Mouse (Mus musculus) midbrain, embryonic 13.5 days (tissue): ENCODE data around the gene Olfr655. TPM values are rescaled to one million over a fixed set of nuclear protein-coding genes. Genes with fewer than 3 reads are reported as not detected.
A peak's percentile ranks its signal among the peaks of the same experiment; 100 is the strongest.

Experiments used
- ATAC-seq: fragments of 200-750 bp; cut with Nextera tagmentation; 2 replicates; pipeline ENCODE4 v1.8.0; 2017; ENCODE audit warnings: mild to moderate bottlenecking, moderate TSS enrichment, moderate library complexity
- H3K27ac ChIP-seq: fragments of 300-500 bp; sonication (generic); 2 replicates; pipeline ENCODE4 v1.5.1; 2015; ENCODE audit warnings: inconsistent platforms, mild to moderate bottlenecking, moderate library complexity
- H3K27me3 ChIP-seq: fragments of 300-500 bp; sonication (generic); 2 replicates; pipeline ENCODE4 v1.6.1; 2015; ENCODE audit warnings: mild to moderate bottlenecking, inconsistent platforms
- H3K36me3 ChIP-seq: fragments of 300-500 bp; sonication (generic); 2 replicates; pipeline ENCODE4 v1.6.1; 2015; ENCODE audit warnings: mild to moderate bottlenecking, inconsistent platforms
- H3K4me1 ChIP-seq: fragments of 300-500 bp; sonication (generic); replicated peaks from 2 replicates; pipeline ENCODE4 v1.6.1; 2015; ENCODE audit warnings: inconsistent platforms
- H3K4me2 ChIP-seq: fragments of 300-500 bp; sonication (generic); replicated peaks from 2 replicates; pipeline ENCODE4 v1.6.1; 2015; ENCODE audit warnings: moderate library complexity, mild to moderate bottlenecking, inconsistent platforms
- H3K4me3 ChIP-seq: fragments of 300-500 bp; sonication (generic); replicated peaks from 2 replicates; pipeline ENCODE4 v1.5.1; 2015; ENCODE audit warnings: mild to moderate bottlenecking, inconsistent platforms
- H3K9ac ChIP-seq: fragments of 300-500 bp; sonication (generic); replicated peaks from 2 replicates; pipeline ENCODE4 v1.6.1; 2015; ENCODE audit warnings: mild to moderate bottlenecking, inconsistent platforms
- H3K9me3 ChIP-seq: fragments of 300-500 bp; sonication (generic); 2 replicates; pipeline ENCODE4 v1.6.1; 2016; ENCODE audit warnings: mild to moderate bottlenecking, inconsistent platforms
- WGBS: fragments of 180-500 bp; shearing (Covaris S2); methylation state at CpG from one replicate; pipeline ENCODE4 v1.1.7; 2015; 5-methylcytosine and 5-hydroxymethylcytosine counted together
- polyA plus RNA-seq: library from polyadenylated mRNA; unstranded; fragments of >200 nt; fragmentation: Nextera tagmentation; extraction: Ambion mirVana; gene quantifications from 2 replicates; pipeline ENCODE4 v1.2.1, GENCODE M21; 2015

Olfr655 gene
- polyA plus RNA-seq: not detected in 2 replicates

- WGBS: 95% methylated on average over 2 of the region's 2 CpGs
- Histone ChIP-seq H3K4me2 (no peak within 1 kb of the TSS), H3K4me3 (no peak within 1 kb of the TSS), H3K36me3 (no peaks in the 10 kb centered on the region), H3K27me3 (no peaks in the 10 kb centered on the region), H3K9ac (no peak within 1 kb of the TSS), H3K27ac (no peak within 1 kb of the TSS), H3K9me3 (no peaks in the 10 kb centered on the region), H3K4me1 (no peaks in the 10 kb centered on the region)
- no peak for ATAC-seq
These were observed at the start of gene Olfr655 for GRCm38 (mm10) chr7:104601679-104602078. Gene Olfr655, minus strand, starts transcription at chr7:104601779.

GRCm38 (mm10) chr7:104646841-104647482, 45.4 kb upstream of the Olfr655 start, which contains the start of gene Olfr658:
Gene Olfr658, minus strand, starts transcription at chr7:104647305.
- peak; percentile 96 for ATAC-seq
- H3K9me3 ChIP-seq: no peaks in the 10 kb centered on the region
- H3K27ac ChIP-seq: no peak within 1 kb of the TSS
- H3K4me3 ChIP-seq: peak within 1 kb of the TSS; percentile 34
- peak within 1 kb of the TSS; percentile 49 for H3K4me2 ChIP-seq
- H3K9ac ChIP-seq: no peak within 1 kb of the TSS
- no peaks in the 10 kb centered on the region for H3K27me3 ChIP-seq
- no peaks in the 10 kb centered on the region for H3K4me1 ChIP-seq
- H3K36me3 ChIP-seq: no peaks in the 10 kb centered on the region
- WGBS: 19% methylated on average over 22 of the region's 22 CpGs

- Histone ChIP-seq H3K9ac (no peak within 1 kb of the TSS), H3K4me3 (no peak within 1 kb of the TSS), H3K36me3 (no peaks in the 10 kb centered on the region), H3K27me3 (no peaks in the 10 kb centered on the region), H3K4me2 (no peak within 1 kb of the TSS), H3K27ac (no peak within 1 kb of the TSS), H3K4me1 (no peaks in the 10 kb centered on the region), H3K9me3 (no peaks in the 10 kb centered on the region)
- ATAC-seq: no peak
These were observed 22.9 kb upstream of the Olfr655 start, which contains the start of gene Olfr657 for GRCm38 (mm10) chr7:104624494-104624893. Gene Olfr657, plus strand, starts transcription at chr7:104624794.

- H3K27ac ChIP-seq: no peak within 1 kb of the TSS
- H3K4me1 ChIP-seq: no peaks in the 10 kb centered on the region
- 63% methylated on average over 4 of the region's 4 CpGs for WGBS
- H3K36me3 ChIP-seq: no peaks in the 10 kb centered on the region
- H3K9ac ChIP-seq: no peak within 1 kb of the TSS
- no peak within 1 kb of the TSS for H3K4me3 ChIP-seq
- ATAC-seq: no peak
- H3K27me3 ChIP-seq: no peaks in the 10 kb centered on the region
- no peak within 1 kb of the TSS for H3K4me2 ChIP-seq
- H3K9me3 ChIP-seq: no peaks in the 10 kb centered on the region
These were observed 12.1 kb upstream of the Olfr655 start, which contains the start of gene Olfr656 for GRCm38 (mm10) chr7:104613655-104614054. Gene Olfr656, plus strand, starts transcription at chr7:104613955.

GRCm38 (mm10) chr7:104604727-104605126, 3.1 kb upstream of the Olfr655 start:
- Histone ChIP-seq H3K9me3 (no peaks in the 10 kb centered on the region), H3K4me2 (no peak overlapping the region), H3K27ac (no peak overlapping the region), H3K36me3 (no peaks in the 10 kb centered on the region), H3K4me1 (no peaks in the 10 kb centered on the region), H3K27me3 (no peaks in the 10 kb centered on the region), H3K9ac (no peak overlapping the region), H3K4me3 (no peak overlapping the region)
- no peak for ATAC-seq

GRCm38 (mm10) chr7:104603173-104603572, 1.6 kb upstream of the Olfr655 start:
- Histone ChIP-seq H3K27me3 (no peaks in the 10 kb centered on the region), H3K9ac (no peak overlapping the region), H3K4me1 (no peaks in the 10 kb centered on the region), H3K4me3 (no peak overlapping the region), H3K27ac (no peak overlapping the region), H3K4me2 (no peak overlapping the region), H3K9me3 (no peaks in the 10 kb centered on the region), H3K36me3 (no peaks in the 10 kb centered on the region)
- no peak for ATAC-seq
- 1% methylated on average over 3 of the region's 3 CpGs for whole genome bisulfite sequencing

GRCm38 (mm10) chr7:104588274-104588673, 13.3 kb downstream of the Olfr655 start:
- Histone ChIP-seq H3K27me3 (no peaks in the 10 kb centered on the region), H3K4me3 (no peak overlapping the region), H3K9me3 (no peaks in the 10 kb centered on the region), H3K36me3 (no peaks in the 10 kb centered on the region), H3K27ac (no peak overlapping the region), H3K4me2 (no peak overlapping the region), H3K4me1 (no peaks in the 10 kb centered on the region), H3K9ac (no peak overlapping the region)
- no peak for ATAC-seq
- WGBS: 90% methylated on average over 5 of the region's 5 CpGs

GRCm38 (mm10) chr7:104586725-104587124, 14.9 kb downstream of the Olfr655 start, which contains the start of gene Olfr654:
Gene Olfr654, plus strand, starts transcription at chr7:104587025.
- Histone ChIP-seq H3K27me3 (no peaks in the 10 kb centered on the region), H3K36me3 (no peaks in the 10 kb centered on the region), H3K9me3 (no peaks in the 10 kb centered on the region), H3K27ac (no peak within 1 kb of the TSS), H3K4me2 (no peak within 1 kb of the TSS), H3K9ac (no peak within 1 kb of the TSS), H3K4me3 (no peak within 1 kb of the TSS), H3K4me1 (no peaks in the 10 kb centered on the region)
- no peak for ATAC-seq
- WGBS: 91% methylated on average over 4 of the region's 4 CpGs

- no peaks in the 10 kb centered on the region for H3K9me3 ChIP-seq
- no peak overlapping the region for H3K4me3 ChIP-seq
- no peak overlapping the region for H3K27ac ChIP-seq
- no peak for ATAC-seq
- H3K4me2 ChIP-seq: no peak overlapping the region
- 93% methylated on average over 4 of the region's 4 CpGs for WGBS
- H3K27me3 ChIP-seq: no peaks in the 10 kb centered on the region
- no peaks in the 10 kb centered on the region for H3K36me3 ChIP-seq
- H3K4me1 ChIP-seq: no peaks in the 10 kb centered on the region
- no peak overlapping the region for H3K9ac ChIP-seq
These were observed 20.1 kb downstream of the Olfr655 start for GRCm38 (mm10) chr7:104581429-104581828.

- no peak overlapping the region for H3K9ac ChIP-seq
- H3K9me3 ChIP-seq: no peaks in the 10 kb centered on the region
- H3K4me3 ChIP-seq: no peak overlapping the region
- no peak overlapping the region for H3K27ac ChIP-seq
- no peak overlapping the region for H3K4me2 ChIP-seq
- no peaks in the 10 kb centered on the region for H3K4me1 ChIP-seq
- 93% methylated on average over 4 of the region's 4 CpGs for WGBS
- H3K27me3 ChIP-seq: no peaks in the 10 kb centered on the region
- H3K36me3 ChIP-seq: no peaks in the 10 kb centered on the region
- ATAC-seq: no peak
These were observed 20.7 kb downstream of the Olfr655 start for GRCm38 (mm10) chr7:104580846-104581245.

GRCm38 (mm10) chr7:104577014-104577413, 24.6 kb downstream of the Olfr655 start, which contains the start of gene Olfr653:
Gene Olfr653, plus strand, starts transcription at chr7:104577314.
- WGBS: 81% methylated on average over 2 of the region's 2 CpGs
- H3K4me3 ChIP-seq: no peak within 1 kb of the TSS

GRCm38 (mm10) chr7:104560601-104561000, 41.0 kb downstream of the Olfr655 start, which contains the start of gene Olfr652:
Gene Olfr652, plus strand, starts transcription at chr7:104560901.
- Histone ChIP-seq H3K36me3 (no peaks in the 10 kb centered on the region), H3K9ac (no peak within 1 kb of the TSS), H3K4me1 (no peaks in the 10 kb centered on the region), H3K9me3 (no peaks in the 10 kb centered on the region), H3K27ac (no peak within 1 kb of the TSS), H3K4me2 (no peak within 1 kb of the TSS), H3K27me3 (no peaks in the 10 kb centered on the region), H3K4me3 (no peak within 1 kb of the TSS)
- ATAC-seq: no peak

More at GRCm38 (mm10) chr7:104577014-104577413, 24.6 kb downstream of the Olfr655 start, which contains the start of gene Olfr653:
- Histone ChIP-seq H3K27me3 (no peaks in the 10 kb centered on the region), H3K4me2 (no peak within 1 kb of the TSS), H3K9me3 (no peaks in the 10 kb centered on the region), H3K9ac (no peak within 1 kb of the TSS), H3K27ac (no peak within 1 kb of the TSS), H3K4me1 (no peaks in the 10 kb centered on the region), H3K36me3 (no peaks in the 10 kb centered on the region)
- ATAC-seq: no peak

- no peaks in the 10 kb centered on the region for H3K27me3 ChIP-seq
- H3K4me1 ChIP-seq: no peaks in the 10 kb centered on the region
- ATAC-seq: no peak
These were observed 48.9 kb downstream of the Olfr655 start for GRCm38 (mm10) chr7:104552700-104553099.

More at GRCm38 (mm10) chr7:104552700-104553099, 48.9 kb downstream of the Olfr655 start:
- Histone ChIP-seq H3K27ac (no peak overlapping the region), H3K9me3 (no peaks in the 10 kb centered on the region), H3K4me3 (no peak overlapping the region), H3K4me2 (no peak overlapping the region), H3K36me3 (no peaks in the 10 kb centered on the region), H3K9ac (no peak overlapping the region)
- WGBS: 77% methylated on average over 1 of the region's 1 CpGs
